Mouse (Mus musculus): ENCODE measurements at regions not wholly inside any gene's neighbourhood (a gene's known extent, or its start where the extent isn't known, plus 50 kb on each side); places are given as distances from the start of the nearest gene placed in this dataset.

GRCm38 (mm10) chr13:98416457-98416856 lies 62.4 kb downstream of the Foxd1 start:
- 0 out of 2 replicates have a peak, but pooled peaks cover 2% of the 10 kb centered on the region for H3K4me1 ChIP-seq (ENCODE audit: control insufficient read depth, insufficient read depth, low read length)
- H3K4me2 ChIP-seq (replicated peaks; ENCODE audit: low read depth, low read length) = no peak overlapping the region
- no peaks in the 10 kb centered on the region for H3K36me3 ChIP-seq (ENCODE audit: control insufficient read depth, insufficient read depth, low read length)
- no peaks in the 10 kb centered on the region for H3K27me3 ChIP-seq (ENCODE audit: control insufficient read depth, insufficient read depth, low read length)
- H3K9me3 ChIP-seq (ENCODE audit: control insufficient read depth, low read length) = no peaks in the 10 kb centered on the region
- 63% methylated on average over 6 of the region's 6 CpGs for WGBS
- no peak overlapping the region for H3K9ac ChIP-seq (ENCODE audit: low read depth, low read length)
- H3K27ac ChIP-seq (ENCODE audit: low read depth, low read length) = no peak overlapping the region
- ATAC-seq (ENCODE audit: low FRiP score, low TSS enrichment) = no peak
- H3K4me3 ChIP-seq (ENCODE audit: low read length) = no peak overlapping the region

GRCm38 (mm10) chr13:98414851-98415250 lies 60.8 kb downstream of the Foxd1 start:
- H3K4me3 ChIP-seq (ENCODE audit: low read length) = no peak overlapping the region
- H3K4me1 ChIP-seq (ENCODE audit: control insufficient read depth, insufficient read depth, low read length) = 0 out of 2 replicates have a peak, but pooled peaks cover 2% of the 10 kb centered on the region
- H3K9me3 ChIP-seq (ENCODE audit: control insufficient read depth, low read length) = no peaks in the 10 kb centered on the region
- WGBS = 63% methylated on average over 3 of the region's 3 CpGs
- H3K4me2 ChIP-seq (replicated peaks; ENCODE audit: low read depth, low read length) = no peak overlapping the region
- no peaks in the 10 kb centered on the region for H3K36me3 ChIP-seq (ENCODE audit: control insufficient read depth, insufficient read depth, low read length)
- no peak for ATAC-seq (ENCODE audit: low FRiP score, low TSS enrichment)
- H3K27ac ChIP-seq (ENCODE audit: low read depth, low read length) = no peak overlapping the region
- no peaks in the 10 kb centered on the region for H3K27me3 ChIP-seq (ENCODE audit: control insufficient read depth, insufficient read depth, low read length)
- H3K9ac ChIP-seq (ENCODE audit: low read depth, low read length) = no peak overlapping the region

GRCm38 (mm10) chr13:98413233-98413632 lies 59.2 kb downstream of the Foxd1 start:
- 0 out of 2 replicates have a peak, but pooled peaks cover 2% of the 10 kb centered on the region for H3K4me1 ChIP-seq (ENCODE audit: control insufficient read depth, insufficient read depth, low read length)
- WGBS = 60% methylated on average over 4 of the region's 4 CpGs
- no peaks in the 10 kb centered on the region for H3K9me3 ChIP-seq (ENCODE audit: control insufficient read depth, low read length)
- H3K4me2 ChIP-seq (replicated peaks; ENCODE audit: low read depth, low read length) = no peak overlapping the region
- no peaks in the 10 kb centered on the region for H3K27me3 ChIP-seq (ENCODE audit: control insufficient read depth, insufficient read depth, low read length)
- no peak overlapping the region for H3K9ac ChIP-seq (ENCODE audit: low read depth, low read length)
- no peak for ATAC-seq (ENCODE audit: low FRiP score, low TSS enrichment)
- H3K4me3 ChIP-seq (ENCODE audit: low read length) = no peak overlapping the region
- H3K27ac ChIP-seq (ENCODE audit: low read depth, low read length) = no peak overlapping the region
- no peaks in the 10 kb centered on the region for H3K36me3 ChIP-seq (ENCODE audit: control insufficient read depth, insufficient read depth, low read length)
